Mouse (Mus musculus): Measurements from ENCODE around the gene Vmn2r103. TPM values are rescaled to one million over a fixed set of nuclear protein-coding genes. Genes with fewer than 3 reads are reported as not detected.

Vmn2r103 gene
- polyA plus RNA-seq (2014; fragmentation: Nextera tagmentation; extraction: Ambion mirVana): not detected in 2 replicates

DNA sequence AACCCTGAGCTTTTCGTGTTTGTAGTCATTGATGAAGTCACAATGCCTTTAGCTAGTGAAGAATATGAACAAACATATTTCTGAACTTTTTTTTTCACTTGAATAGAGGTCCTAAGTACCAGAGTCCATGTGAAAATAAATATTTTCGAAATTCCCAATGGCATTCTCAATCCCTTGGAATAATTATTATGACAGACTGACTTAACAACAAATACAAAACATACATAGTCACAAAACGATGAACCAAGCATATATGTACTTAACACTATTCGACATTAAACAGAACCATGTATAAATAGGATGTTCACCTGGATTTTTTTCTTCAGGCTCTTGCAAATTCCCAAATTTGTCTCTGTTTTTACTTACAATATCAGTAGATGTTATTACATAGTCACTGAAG is at the start of gene Vmn2r103:
Vmn2r103 (plus strand) TSS at position 301 of the 400 bp plus-strand sequence.
- Histone ChIP-seq H3K4me3 (ENCODE audit: low read depth, low read length) (no peak within 1 kb of the TSS), H3K9ac (ENCODE audit: low read depth, low read length) (no peak within 1 kb of the TSS), H3K36me3 (ENCODE audit: control insufficient read depth, insufficient read depth, low read length) (no peaks in the 10 kb centered on the region), H3K9me3 (ENCODE audit: control insufficient read depth, low read length) (no peaks in the 10 kb centered on the region), H3K27me3 (ENCODE audit: control insufficient read depth, insufficient read depth, low read length) (no peaks in the 10 kb centered on the region), H3K4me2 (replicated peaks; ENCODE audit: low read depth, low read length) (no peak within 1 kb of the TSS), H3K27ac (ENCODE audit: low read depth, low read length) (no peak within 1 kb of the TSS), H3K4me1 (replicated peaks; ENCODE audit: control insufficient read depth, insufficient read depth, low read length) (no peaks in the 10 kb centered on the region)
- ATAC-seq (ENCODE audit: low FRiP score): no peak
- WGBS: 63% methylated on average over 4 of the region's 4 CpGs
- no peak for DNase-seq (ENCODE audit: low spot score)

DNA sequence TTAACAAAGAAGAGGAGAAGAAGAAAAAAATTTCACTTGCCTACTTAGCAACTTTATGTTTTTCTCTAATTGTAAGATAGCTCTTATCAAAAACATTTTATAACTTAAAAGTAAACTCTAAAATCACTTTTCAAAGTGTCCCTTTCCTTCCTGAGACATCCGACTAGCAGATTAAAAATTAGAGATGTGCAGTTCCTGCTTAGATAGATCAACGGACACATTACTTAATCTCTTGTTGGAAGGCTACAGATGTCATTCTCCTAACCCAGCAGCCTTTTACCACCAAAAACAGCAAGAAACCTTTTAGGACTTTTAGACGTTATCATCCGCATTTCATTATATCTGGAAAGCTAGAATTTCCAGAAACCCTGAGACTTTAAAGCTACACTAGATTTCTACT is 5.8 kb downstream of the Vmn2r103 start:
- Histone ChIP-seq H3K27ac (ENCODE audit: low read depth, low read length) (no peak overlapping the region), H3K4me2 (replicated peaks; ENCODE audit: low read depth, low read length) (no peak overlapping the region), H3K9ac (ENCODE audit: low read depth, low read length) (no peak overlapping the region), H3K4me3 (ENCODE audit: low read depth, low read length) (no peak overlapping the region), H3K27me3 (ENCODE audit: control insufficient read depth, insufficient read depth, low read length) (no peaks in the 10 kb centered on the region), H3K9me3 (ENCODE audit: control insufficient read depth, low read length) (no peaks in the 10 kb centered on the region), H3K4me1 (replicated peaks; ENCODE audit: control insufficient read depth, insufficient read depth, low read length) (no peaks in the 10 kb centered on the region), H3K36me3 (ENCODE audit: control insufficient read depth, insufficient read depth, low read length) (no peaks in the 10 kb centered on the region)
- DNase-seq (ENCODE audit: low spot score) (no peak), ATAC-seq (ENCODE audit: low FRiP score) (no peak)
- 89% methylated on average over 4 of the region's 4 CpGs for WGBS

DNA sequence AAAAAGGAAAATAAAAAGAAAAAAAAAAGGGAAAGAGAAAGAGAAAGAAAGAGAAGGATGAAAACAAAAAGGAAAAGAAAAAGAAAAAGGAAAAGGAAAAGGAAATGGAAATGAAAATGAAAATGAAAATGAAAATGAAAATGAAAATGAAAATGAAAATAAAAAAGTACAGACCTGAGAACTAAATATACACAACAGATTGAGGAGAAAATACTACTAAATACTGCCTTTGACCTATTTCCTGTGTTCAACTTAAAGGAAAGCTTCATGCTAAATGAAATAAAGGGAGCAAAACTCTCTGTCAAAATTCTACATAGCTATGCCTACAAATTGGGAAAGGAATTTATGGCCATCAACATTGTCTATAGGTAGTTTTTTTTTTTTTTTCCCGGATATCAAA is 16.1 kb downstream of the Vmn2r103 start:
- H3K9me3 ChIP-seq (ENCODE audit: control insufficient read depth, low read length): no peaks in the 10 kb centered on the region
- no peak overlapping the region for H3K27ac ChIP-seq (ENCODE audit: low read depth, low read length)
- no peak overlapping the region for H3K9ac ChIP-seq (ENCODE audit: low read depth, low read length)
- DNase-seq (ENCODE audit: low spot score) (no peak), ATAC-seq (ENCODE audit: low FRiP score) (no peak)
- no peak overlapping the region for H3K4me2 ChIP-seq (replicated peaks; ENCODE audit: low read depth, low read length)
- no peak overlapping the region for H3K4me3 ChIP-seq (ENCODE audit: low read depth, low read length)
- no peaks in the 10 kb centered on the region for H3K4me1 ChIP-seq (replicated peaks; ENCODE audit: control insufficient read depth, insufficient read depth, low read length)
- H3K36me3 ChIP-seq (ENCODE audit: control insufficient read depth, insufficient read depth, low read length): no peaks in the 10 kb centered on the region
- H3K27me3 ChIP-seq (ENCODE audit: control insufficient read depth, insufficient read depth, low read length): no peaks in the 10 kb centered on the region
- WGBS: 84% methylated on average over 1 of the region's 1 CpGs

Other genes starting within 250 kb of the Vmn2r103 start
- gene Vmn2r101, start 196.1 kb upstream of the Vmn2r103 start, polyA plus RNA-seq (2014; fragmentation: Nextera tagmentation; extraction: Ambion mirVana): not detected in 2 replicates
- not detected in 2 replicates for gene Vmn2r102, start 113.0 kb upstream of the Vmn2r103 start, polyA plus RNA-seq (2014; fragmentation: Nextera tagmentation; extraction: Ambion mirVana)

All from hindbrain, embryonic 11.5 days (tissue).